Mouse (Mus musculus) thymus, adult 2 months (tissue): Measurements from ENCODE around the gene Coq8a. TPM values are rescaled to one million over a fixed set of nuclear protein-coding genes. Genes with fewer than 3 reads are reported as not detected.

ENCODE experiments used
- DNase-seq: peaks from one replicate; pipeline ENCODE4 v3.0.0; 2021
- H3K27ac ChIP-seq: fragments of 200-500 bp; 2 replicates; pipeline ENCODE4 v1.5.1; 2012; ENCODE audit warnings: low read length, control low read depth; ENCODE audit not compliant: control insufficient read depth, insufficient read depth
- H3K27me3 ChIP-seq: fragments of 200-500 bp; 2 replicates; pipeline ENCODE4 v1.6.1; 2012; ENCODE audit warnings: mild to moderate bottlenecking, low read length, moderate library complexity, mixed read lengths; ENCODE audit not compliant: control insufficient read depth, insufficient read depth
- H3K36me3 ChIP-seq: fragments of 200-500 bp; 2 replicates; pipeline ENCODE4 v1.6.1; 2012; ENCODE audit warnings: mild to moderate bottlenecking, low read length, moderate library complexity; ENCODE audit not compliant: control insufficient read depth, insufficient read depth
- H3K4me1 ChIP-seq: fragments of 200-500 bp; replicated peaks from 2 replicates; pipeline ENCODE4 v1.6.1; 2012; ENCODE audit warnings: low read length; ENCODE audit not compliant: control insufficient read depth, insufficient read depth
- H3K4me3 ChIP-seq: fragments of 200-500 bp; 2 replicates; pipeline ENCODE4 v1.5.1; 2012; ENCODE audit warnings: mild to moderate bottlenecking, low read length, control low read depth, moderate library complexity; ENCODE audit not compliant: control insufficient read depth, insufficient read depth
- CTCF ChIP-seq: fragments of 200-500 bp; IDR thresholded peaks from 2 replicates; pipeline ENCODE4 v1.5.1; 2012; ENCODE audit warnings: mild to moderate bottlenecking, control low read depth, low read length, moderate library complexity, borderline replicate concordance; ENCODE audit not compliant: control insufficient read depth, poor library complexity, insufficient read depth; ENCODE audit errors: extremely low read depth
- POLR2A ChIP-seq: fragments of 200-500 bp; IDR thresholded peaks from 2 replicates; pipeline ENCODE4 v1.6.1; 2012; ENCODE audit warnings: mild to moderate bottlenecking, low read length, control low read depth, moderate library complexity; ENCODE audit not compliant: control insufficient read depth, poor library complexity, insufficient read depth; ENCODE audit errors: extremely low read depth
- WGBS: fragments of 180-500 bp; shearing (Covaris S2); methylation state at CpG from one replicate; pipeline ENCODE4 v1.1.7; 2018; 5-methylcytosine and 5-hydroxymethylcytosine counted together
- polyA plus RNA-seq: library from polyadenylated mRNA; depleted of rRNA; stranded (reverse); fragments of >200 nt; gene quantifications from 2 replicates; pipeline ENCODE4 v1.2.3, GENCODE M21; 2012

Coq8a gene
- polyA plus RNA-seq, 1 experiment = 51.0 TPM

GRCm38 (mm10) chr1:180179100-180179499, 20.3 kb downstream of the Coq8a start:
- 97% methylated on average over 4 of the region's 4 CpGs for WGBS
- no peak overlapping the region for H3K27ac ChIP-seq
- no peak for DNase-seq
- H3K27me3 ChIP-seq = no peaks in the 10 kb centered on the region
- TF ChIP-seq POLR2A (no peak), CTCF (no peak)
- no peak overlapping the region for H3K4me3 ChIP-seq
- no peaks in the 10 kb centered on the region for H3K4me1 ChIP-seq
- no peaks in the 10 kb centered on the region for H3K36me3 ChIP-seq

DNA sequence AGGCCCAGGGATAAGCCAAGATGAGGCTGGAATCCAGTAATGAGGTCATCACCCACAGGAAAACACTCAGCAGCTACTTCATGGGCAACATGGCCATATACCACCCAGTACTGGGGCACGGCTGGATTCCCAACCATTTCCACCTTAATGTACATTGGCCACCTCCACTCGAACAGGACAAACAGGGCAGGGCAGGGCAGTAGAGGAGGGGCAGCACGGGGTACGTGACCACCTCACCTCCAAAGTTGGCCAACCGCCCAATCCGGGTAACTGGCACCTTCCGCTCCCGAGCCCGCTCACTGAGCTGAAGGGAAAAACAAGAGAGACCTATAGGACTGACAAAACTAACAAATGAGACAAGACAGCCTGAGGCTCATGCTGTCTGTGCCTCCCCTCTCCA, 21.1 kb downstream of the Coq8a start:
- no peaks in the 10 kb centered on the region for H3K36me3 ChIP-seq
- TF ChIP-seq CTCF (no peak), POLR2A (no peak)
- no peak for DNase-seq
- no peak overlapping the region for H3K27ac ChIP-seq
- H3K4me1 ChIP-seq = no peaks in the 10 kb centered on the region
- no peak overlapping the region for H3K4me3 ChIP-seq
- H3K27me3 ChIP-seq = no peaks in the 10 kb centered on the region
- 94% methylated on average over 9 of the region's 9 CpGs for WGBS

DNA sequence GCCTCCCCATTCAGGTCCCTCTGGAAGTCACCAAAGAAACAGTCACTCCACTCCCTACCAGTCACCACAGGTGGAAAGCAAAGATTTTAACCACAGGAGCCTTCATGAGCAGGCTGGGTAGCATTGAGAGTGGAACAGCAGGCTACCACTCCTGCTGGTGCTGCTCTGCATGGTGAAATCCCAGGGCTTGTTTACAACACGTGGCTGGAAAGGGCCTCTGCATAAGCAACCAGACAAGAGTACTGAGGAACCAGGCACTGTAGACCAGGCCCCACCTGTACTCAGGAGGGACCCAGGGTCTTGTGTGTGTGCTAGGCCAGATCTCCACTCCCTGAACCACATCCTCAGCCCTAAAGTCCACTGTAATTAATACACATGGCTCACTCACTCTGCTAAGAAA, 22.6 kb downstream of the Coq8a start:
- Histone ChIP-seq H3K27ac (no peak overlapping the region), H3K36me3 (no peaks in the 10 kb centered on the region), H3K4me1 (no peaks in the 10 kb centered on the region), H3K27me3 (no peaks in the 10 kb centered on the region), H3K4me3 (no peak overlapping the region)
- no peak for DNase-seq
- WGBS = 65% methylated on average over 1 of the region's 1 CpGs
- TF ChIP-seq CTCF (no peak), POLR2A (no peak)

DNA sequence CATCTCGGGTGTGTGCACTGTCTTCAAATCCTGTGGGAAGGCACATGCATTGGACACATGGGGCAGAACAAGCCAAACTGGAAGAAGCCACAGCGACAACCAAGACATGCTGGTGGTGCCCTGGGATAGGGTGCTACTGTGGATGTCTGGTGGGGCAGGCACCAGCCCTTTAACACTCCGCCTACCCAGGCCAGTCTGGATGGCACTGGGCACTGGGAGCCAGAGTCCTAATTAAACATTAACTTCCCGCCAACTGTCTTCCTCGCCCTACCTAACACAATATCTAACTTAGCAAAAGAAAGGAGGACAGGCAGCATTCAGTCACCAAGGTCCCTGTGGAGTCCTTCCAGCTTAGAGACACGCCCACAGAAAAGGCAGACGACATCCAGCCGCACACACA, 23.8 kb downstream of the Coq8a start:
- TF ChIP-seq CTCF (no peak), POLR2A (no peak)
- Histone ChIP-seq H3K36me3 (no peaks in the 10 kb centered on the region), H3K27me3 (no peaks in the 10 kb centered on the region), H3K27ac (no peak overlapping the region), H3K4me3 (no peak overlapping the region), H3K4me1 (no peaks in the 10 kb centered on the region)
- no peak for DNase-seq
- WGBS = 86% methylated on average over 8 of the region's 8 CpGs

GRCm38 (mm10) chr1:180175167-180175566, 24.2 kb downstream of the Coq8a start:
- Histone ChIP-seq H3K27ac (no peak overlapping the region), H3K4me1 (no peaks in the 10 kb centered on the region), H3K4me3 (no peak overlapping the region), H3K36me3 (no peaks in the 10 kb centered on the region), H3K27me3 (no peaks in the 10 kb centered on the region)
- no peak for TF ChIP-seq CTCF
- no peak for TF ChIP-seq POLR2A
- 46% methylated on average over 3 of the region's 3 CpGs for WGBS
- no peak for DNase-seq

DNA sequence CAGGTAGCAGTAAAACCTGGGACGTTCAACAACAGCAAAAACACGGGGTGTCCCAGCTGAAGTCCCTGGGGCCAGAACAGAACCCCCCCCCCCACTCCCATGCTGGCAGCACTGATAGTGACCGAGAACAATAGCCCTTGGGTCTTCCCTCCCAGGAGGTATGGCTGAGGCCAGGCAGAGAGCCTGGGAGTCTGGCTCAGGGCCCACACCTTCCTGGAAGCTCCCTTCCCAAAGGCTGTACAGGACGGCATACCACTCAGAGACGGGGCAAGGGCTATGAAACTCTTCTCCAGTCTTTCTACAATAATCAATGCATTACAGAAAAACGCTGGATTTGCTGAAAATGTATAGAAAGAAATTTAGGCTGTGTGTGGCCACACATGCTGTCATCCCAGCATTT, 24.7 kb downstream of the Coq8a start:
- Histone ChIP-seq H3K27ac (no peak overlapping the region), H3K36me3 (no peaks in the 10 kb centered on the region), H3K4me3 (no peak overlapping the region), H3K4me1 (no peaks in the 10 kb centered on the region), H3K27me3 (no peaks in the 10 kb centered on the region)
- TF ChIP-seq CTCF = no peak
- no peak for TF ChIP-seq POLR2A
- no peak for DNase-seq
- WGBS = 81% methylated on average over 6 of the region's 6 CpGs

DNA sequence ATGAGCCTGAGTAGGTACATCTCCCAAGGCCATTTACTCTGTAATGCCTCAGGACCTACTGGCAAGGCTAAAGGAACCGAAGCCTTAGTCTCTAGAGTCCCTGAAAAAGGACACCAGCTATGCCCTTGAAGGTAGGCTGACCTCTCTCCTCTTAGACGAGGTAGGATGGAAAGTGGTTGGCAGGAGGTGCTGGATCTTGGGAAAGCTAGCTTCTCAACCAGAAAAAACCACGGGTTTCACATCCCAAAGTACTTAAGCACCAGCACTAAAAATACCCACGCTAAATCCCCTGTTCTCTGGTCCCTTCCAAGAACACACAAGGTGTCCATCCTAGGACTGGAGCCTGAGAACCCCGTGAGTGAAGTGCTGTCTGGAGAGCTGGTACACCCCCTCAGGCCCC, 26.4 kb downstream of the Coq8a start:
- no peaks in the 10 kb centered on the region for H3K4me1 ChIP-seq
- no peaks in the 10 kb centered on the region for H3K27me3 ChIP-seq
- no peak for DNase-seq
- TF ChIP-seq CTCF = no peak
- TF ChIP-seq POLR2A = no peak
- no peaks in the 10 kb centered on the region for H3K36me3 ChIP-seq
- H3K4me3 ChIP-seq = no peak overlapping the region
- WGBS = 92% methylated on average over 5 of the region's 5 CpGs
- no peak overlapping the region for H3K27ac ChIP-seq

GRCm38 (mm10) chr1:180172600-180172999, 26.8 kb downstream of the Coq8a start:
- H3K4me1 ChIP-seq = no peaks in the 10 kb centered on the region
- DNase-seq = no peak
- H3K4me3 ChIP-seq = no peak overlapping the region
- 96% methylated on average over 4 of the region's 4 CpGs for WGBS
- TF ChIP-seq CTCF (no peak), POLR2A (no peak)
- H3K36me3 ChIP-seq = no peaks in the 10 kb centered on the region
- H3K27ac ChIP-seq = no peak overlapping the region
- H3K27me3 ChIP-seq = no peaks in the 10 kb centered on the region
